Mouse (Mus musculus) brain, embryonic 14.5 days (tissue): ENCODE measurements at regions not wholly inside any gene's neighbourhood (a gene's known extent, or its start where the extent isn't known, plus 50 kb on each side); places are given as distances from the start of the nearest gene placed in this dataset.

ENCODE experiments used
- DNase-seq: peaks from one replicate; pipeline ENCODE4 v3.0.0-alpha.2; 2011; ENCODE audit warnings: low read depth
- CTCF ChIP-seq: fragments of 200-500 bp; IDR thresholded peaks from 2 replicates; pipeline ENCODE4 v1.5.1; 2012; ENCODE audit warnings: inconsistent platforms, mild to moderate bottlenecking, moderate library complexity, borderline replicate concordance; ENCODE audit not compliant: insufficient read depth, insufficient read length; ENCODE audit errors: extremely low read depth
- POLR2A ChIP-seq: fragments of 200-500 bp; IDR thresholded peaks from 2 replicates; pipeline ENCODE4 v1.6.1; 2012; ENCODE audit warnings: mild to moderate bottlenecking, inconsistent platforms, borderline replicate concordance; ENCODE audit not compliant: poor library complexity, insufficient read depth, insufficient read length, severe bottlenecking; ENCODE audit errors: extremely low read depth

DNA sequence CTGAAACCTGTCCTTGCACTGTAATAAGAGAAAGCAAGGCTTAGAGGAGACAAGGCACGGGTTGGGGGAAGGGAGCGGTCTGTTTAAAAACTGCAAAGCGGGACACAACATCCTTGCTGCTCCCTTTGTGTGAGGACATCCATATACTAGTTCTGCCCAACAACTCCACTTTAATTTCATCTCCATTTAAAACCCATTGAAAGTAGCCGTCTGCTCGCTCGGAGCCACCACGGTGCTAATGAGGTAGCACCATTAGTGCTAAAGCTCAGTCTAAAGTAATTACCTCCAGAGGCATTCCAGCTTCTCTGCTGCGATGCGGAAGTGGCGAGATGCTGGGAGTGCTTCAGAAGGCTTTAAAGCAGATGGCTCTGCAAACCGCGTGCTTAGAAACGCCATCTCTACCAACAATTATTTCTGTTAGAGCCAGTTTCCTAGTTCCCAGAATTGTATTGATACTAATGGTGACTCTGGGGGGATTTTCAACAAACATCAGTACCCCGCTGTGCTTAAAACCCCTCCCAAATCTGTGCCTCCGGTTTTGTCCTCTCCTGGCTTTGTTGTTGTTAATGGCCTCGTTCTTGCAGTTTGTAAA is 154.7 kb upstream of the Tmtc1 start:
- peak; percentile 86 for DNase-seq
- TF ChIP-seq POLR2A (no peak), CTCF (no peak)

DNA sequence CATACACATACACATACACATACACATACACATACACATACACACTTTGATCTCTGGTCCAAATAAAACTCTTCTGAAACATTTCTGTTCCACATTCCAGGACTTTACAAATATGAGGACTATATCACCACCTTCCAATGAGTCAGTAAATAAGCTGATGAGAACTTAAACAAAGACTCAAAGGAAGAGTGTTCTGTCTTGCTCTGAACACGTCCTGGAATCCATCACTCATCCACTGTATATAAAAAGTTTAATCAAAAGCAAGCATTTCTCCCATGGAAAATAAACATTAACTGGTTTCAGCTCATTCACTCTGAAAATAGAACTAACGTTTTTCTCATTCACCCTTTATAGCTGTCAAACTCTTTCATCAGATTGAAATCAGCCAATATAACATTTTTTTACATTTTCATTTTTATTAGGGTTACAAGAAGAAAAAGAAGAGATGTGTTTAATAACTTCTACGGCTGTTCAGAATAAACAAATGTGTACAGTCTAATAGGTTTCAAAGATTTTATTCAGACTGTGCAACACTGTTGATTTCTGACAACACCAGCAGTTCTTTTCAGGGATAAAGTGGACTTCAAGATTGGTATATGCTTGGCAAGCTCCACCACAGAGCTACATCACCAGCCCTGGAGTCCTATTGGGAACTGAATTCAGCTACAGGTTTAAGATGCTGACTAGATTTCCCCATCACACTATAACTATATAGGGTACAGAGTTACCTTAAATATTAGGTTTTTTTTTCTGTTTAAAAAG is 151.0 kb upstream of the Tmtc1 start:
- DNase-seq, result no peak
- TF ChIP-seq CTCF (no peak), POLR2A (no peak)

DNA sequence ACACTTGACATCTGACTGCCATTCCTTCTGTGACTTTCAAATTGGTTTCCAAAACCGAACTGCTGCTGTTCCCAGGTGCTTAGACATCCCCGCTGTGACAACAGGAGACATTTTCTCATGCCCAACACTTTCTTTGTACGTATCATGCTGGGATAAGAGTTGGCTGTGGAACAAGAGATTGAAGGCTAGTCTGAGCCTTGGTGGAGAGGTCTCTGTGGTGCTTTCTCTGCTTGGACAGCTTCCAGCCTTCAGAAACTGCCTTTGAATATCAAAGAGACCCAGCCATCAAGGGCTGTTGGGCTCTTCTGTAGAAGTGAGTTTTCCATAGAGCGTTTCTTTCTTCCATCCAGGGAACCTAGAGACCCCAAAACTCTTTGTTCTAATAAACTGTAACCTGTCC is 144.8 kb upstream of the Tmtc1 start:
- TF ChIP-seq CTCF (no peak), POLR2A (no peak)
- DNase-seq, result peak; percentile 69

DNA sequence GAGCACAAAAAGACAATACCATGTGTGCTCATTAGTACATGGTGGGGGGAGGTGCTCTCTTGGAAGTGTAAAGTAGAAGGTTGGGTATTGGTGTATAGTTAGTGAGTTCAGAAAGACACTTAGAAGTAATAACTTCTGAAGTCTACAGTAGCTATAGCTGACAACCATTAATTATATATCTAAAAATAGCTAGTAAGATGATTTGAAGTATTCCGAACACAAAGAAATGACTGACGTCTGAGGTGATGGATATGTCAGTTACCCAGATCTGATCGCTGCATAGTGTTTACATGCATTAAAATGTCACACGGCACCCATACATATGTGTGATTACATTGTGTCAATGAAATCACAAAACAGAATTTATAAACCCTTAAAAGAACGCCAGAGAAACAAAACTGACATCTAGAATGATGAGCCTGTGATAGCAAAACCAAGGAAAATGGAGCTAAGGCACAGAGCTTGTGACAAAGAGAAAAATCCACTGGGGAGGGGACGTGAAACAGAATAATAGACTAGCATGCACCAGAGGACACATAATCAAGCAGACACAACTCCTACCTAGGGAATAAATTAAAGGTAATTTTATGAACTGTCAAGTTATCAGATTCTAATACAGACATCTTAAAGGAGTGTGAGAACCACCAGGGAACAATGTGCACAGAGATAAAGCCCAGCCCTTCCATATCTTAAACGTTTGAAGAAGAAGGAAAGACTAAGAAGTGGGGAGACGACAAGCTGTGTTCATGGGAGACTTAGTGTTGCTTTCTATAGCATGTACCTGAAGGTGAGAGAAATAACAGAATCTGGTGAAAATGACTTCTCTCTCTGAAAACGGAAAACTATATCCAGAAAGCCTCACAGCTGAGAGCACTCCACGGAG is 142.5 kb upstream of the Tmtc1 start:
- TF ChIP-seq POLR2A (no peak), CTCF (no peak)

DNA sequence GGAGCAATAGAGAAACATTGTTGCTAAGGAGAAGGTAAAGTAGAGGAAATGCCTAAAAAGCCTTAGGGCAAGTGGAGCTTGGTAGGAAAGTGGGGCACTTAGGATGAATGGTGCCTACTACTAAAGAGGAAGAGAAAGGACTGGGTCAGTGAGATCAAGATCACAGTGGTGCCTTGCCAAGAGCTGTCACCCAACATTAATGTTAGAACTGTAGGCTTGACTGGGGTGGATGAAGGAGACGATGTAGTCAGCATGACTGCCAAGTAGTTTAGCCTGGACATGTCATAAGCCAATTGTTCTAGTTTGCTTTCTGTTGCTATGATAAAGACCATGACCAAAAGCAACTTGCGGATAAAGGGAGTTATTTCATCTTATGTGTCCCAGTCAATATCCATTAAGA is 139.9 kb upstream of the Tmtc1 start:
- TF ChIP-seq POLR2A, result no peak
- TF ChIP-seq CTCF, result no peak

More for the DNA sequence above, 142.5 kb upstream of the Tmtc1 start:
- DNase-seq, result peak; percentile 78

DNA sequence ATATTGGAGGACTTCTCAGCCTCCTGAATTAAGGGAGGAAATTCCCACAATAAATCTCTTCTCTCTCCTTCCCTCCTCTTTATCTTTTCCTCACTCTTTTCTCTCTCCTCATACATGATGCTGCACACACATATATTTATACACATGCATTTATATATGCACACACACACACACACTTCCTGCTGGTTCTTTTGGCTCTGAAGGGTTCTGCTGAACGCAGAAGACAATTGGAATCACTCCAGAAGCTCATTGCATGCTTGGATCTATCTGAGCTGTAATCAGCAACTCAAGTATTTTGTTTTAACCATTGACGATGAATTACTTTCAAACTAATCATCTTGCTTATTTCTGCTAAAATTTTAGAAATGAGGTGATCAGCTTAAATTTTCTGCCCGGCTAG is 134.1 kb upstream of the Tmtc1 start:
- peak; percentile 77 for DNase-seq
- TF ChIP-seq POLR2A (no peak), CTCF (no peak)

More for the DNA sequence above, 139.9 kb upstream of the Tmtc1 start:
- no peak for DNase-seq

DNA sequence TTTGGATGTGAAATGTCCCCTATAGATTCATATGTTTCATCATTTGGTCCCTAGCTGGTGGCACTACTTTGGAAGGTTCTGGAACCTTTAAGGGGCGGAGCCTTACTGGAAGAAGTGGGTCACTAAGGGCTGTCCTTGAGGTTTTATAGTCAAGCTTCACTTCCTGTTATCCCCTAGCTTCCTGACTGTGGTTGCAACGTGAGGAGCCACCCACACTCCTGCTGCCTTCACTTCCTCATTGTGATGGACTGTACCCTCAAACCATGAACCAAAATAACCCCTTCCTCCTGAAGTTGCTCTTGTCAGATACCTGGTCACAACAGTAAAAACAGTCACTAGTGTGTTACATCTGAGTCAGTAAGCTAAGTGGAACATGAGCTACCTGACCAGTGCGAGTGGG is 133.5 kb upstream of the Tmtc1 start:
- DNase-seq, result no peak
- TF ChIP-seq CTCF, result no peak
- no peak for TF ChIP-seq POLR2A

DNA sequence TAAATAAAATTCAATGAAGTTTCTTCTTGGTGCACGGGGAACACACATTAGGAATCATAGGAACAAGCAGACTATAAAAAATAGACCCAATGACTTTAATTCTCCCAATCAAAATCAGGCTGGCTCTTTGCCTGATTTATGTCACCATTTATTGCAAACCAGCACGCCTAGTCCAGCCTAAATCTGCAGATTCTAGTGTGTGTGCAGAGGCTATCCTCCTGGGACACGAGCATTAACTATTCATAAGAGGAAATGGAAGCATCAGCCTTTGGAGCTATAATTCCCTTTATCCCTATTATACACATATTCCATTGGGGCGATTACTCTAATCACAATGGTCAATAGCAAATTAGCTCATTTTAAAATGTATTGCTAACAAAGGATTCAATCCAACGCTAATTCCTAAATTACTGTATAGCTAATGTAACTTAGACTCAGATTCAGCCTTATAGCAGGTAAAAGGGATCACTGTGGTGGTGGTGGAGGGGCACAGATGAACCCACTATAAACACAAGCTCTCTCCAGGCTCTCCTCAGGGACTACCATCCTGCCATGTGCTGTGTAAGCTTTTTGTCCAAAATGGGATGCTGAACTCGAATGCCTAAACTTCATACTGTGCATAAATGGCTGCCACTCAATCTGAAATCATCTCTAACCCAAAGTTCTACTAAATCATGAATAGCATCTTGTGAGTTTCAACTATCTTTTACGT is 130.7 kb upstream of the Tmtc1 start:
- peak; percentile 59 for DNase-seq
- no peak for TF ChIP-seq CTCF
- no peak for TF ChIP-seq POLR2A

DNA sequence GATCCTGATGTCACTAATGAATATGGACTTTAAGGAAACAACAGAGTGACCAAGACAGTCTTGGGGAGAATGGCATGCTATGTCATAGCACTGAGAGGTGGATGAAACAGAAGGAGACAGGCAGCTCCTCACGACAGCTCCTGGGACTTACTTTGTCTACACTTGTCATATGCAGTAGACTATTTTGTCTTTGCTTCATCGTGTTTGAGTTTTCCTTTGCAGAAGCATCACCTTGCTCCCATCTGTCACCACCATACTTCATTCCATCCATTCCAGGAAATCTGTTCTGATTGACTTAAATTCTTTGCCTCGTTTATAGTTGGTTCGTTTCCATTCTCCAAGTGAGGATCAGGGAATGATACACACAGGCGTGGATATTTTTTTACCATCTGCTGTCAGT is 128.0 kb upstream of the Tmtc1 start:
- TF ChIP-seq CTCF, result no peak
- no peak for TF ChIP-seq POLR2A
- DNase-seq, result peak; percentile 63

DNA sequence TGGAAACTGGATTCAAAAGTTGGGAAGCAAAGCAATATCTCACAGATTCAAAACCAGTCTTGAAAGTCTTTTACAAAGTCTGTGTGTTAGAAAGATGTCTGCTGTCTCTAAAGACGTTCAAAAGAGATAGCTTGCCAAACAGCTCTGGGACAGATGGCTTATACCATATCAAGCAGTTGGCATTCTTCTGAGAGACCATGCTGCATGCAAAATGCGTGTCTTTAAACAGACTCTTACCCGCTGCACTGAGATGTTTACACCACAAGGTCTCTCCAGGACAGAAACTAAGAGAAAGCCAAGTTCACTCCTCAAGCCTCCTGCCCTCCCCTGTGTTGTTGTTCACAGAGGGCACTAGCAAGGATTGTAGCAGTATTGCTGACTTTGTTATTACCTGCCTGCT is 127.5 kb upstream of the Tmtc1 start:
- DNase-seq, result peak; percentile 83

DNA sequence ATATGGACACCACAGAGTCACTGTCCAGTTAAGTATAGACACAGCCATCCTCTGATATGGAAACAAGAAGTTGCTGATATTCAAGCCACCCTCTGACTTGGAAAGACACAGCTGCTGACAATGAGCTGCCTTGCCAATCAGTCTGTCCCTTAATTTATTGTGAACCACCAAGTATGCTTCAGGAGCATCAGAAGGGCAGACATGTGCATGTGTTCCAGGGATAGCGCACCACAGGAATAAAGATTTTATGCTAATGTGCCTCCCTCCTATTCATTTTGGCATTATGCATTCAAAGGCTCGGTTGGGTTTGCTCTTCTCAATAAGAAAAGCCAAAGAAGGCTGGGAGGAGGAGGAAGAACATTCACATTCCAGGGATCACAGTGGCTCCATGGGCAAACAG is 120.0 kb upstream of the Tmtc1 start:
- DNase-seq, result peak; percentile 57
- TF ChIP-seq POLR2A, result no peak
- no peak for TF ChIP-seq CTCF

More for the DNA sequence above, 127.5 kb upstream of the Tmtc1 start:
- TF ChIP-seq CTCF (no peak), POLR2A (no peak)

DNA sequence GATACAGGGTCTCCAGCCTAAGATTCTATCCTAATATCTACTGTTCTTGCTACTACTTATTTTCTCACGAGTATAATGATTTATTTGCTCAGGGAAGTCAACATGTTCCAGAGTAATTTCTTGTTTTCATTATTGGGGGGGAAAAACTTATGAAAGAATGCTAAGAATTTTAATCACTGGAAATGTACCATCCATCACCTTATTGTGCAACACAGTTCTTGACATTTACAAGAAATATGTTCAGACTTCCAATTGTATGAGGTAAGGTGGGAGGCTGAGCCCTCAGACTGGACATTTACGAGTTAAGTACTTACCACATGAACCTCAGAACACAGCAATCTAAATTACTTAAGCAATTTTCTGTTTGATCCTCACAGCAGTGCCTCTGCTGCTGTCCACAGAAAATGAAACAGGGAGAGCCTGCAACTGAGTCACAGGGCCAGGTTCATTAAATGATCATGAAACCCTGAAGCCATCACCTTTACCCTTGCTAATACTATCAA is 118.1 kb upstream of the Tmtc1 start:
- TF ChIP-seq POLR2A (no peak), CTCF (no peak)
- DNase-seq, result no peak
